Mouse (Mus musculus): ENCODE results near the gene Trpm5. TPM values are rescaled to one million over a fixed set of nuclear protein-coding genes. Genes with fewer than 3 reads are reported as not detected.

Trpm5 gene
- polyA plus RNA-seq, 1 experiment from 2014 or later, result 1.8 TPM

- Histone ChIP-seq H3K27me3 (replicated peaks) (no peaks in the 10 kb centered on the region), H3K9me3 (peaks cover 3% of the 10 kb centered on the region; the same call in 1 of the 2 replicates), H3K36me3 (no peaks in the 10 kb centered on the region), H3K27ac (no peak overlapping the region), H3K9ac (no peak overlapping the region), H3K4me2 (replicated peaks) (no peak overlapping the region), H3K4me1 (peaks cover 11% of the 10 kb centered on the region; the same call in 1 of the 2 replicates), H3K4me3 (no peak overlapping the region)
- 83% methylated on average over 5 of the region's 5 CpGs for WGBS
- no peak for ATAC-seq (ENCODE audit: low FRiP score, low read depth)
These were observed 22.1 kb upstream of the Trpm5 start for GRCm38 (mm10) chr7:143116521-143116920.

DNA sequence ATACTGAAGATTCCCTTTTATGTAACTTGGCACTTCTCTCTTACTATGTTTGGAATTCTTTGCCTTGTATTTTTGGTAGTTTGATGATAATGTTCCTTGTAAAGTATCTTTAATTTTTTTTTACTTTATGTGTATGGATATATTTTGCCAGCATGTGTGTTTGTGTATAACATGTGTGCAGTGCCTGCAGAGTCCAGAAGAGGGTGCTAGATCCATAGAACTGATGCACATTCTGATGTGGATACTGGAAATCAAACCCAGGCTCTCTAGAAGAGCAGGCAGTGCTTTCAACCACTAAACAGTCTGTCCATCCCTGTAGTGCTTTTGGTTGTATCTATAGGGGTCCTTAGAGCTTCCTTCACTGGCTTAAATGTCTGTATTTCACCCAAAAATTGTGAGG is 20.3 kb upstream of the Trpm5 start:
- Histone ChIP-seq H3K9me3 (peaks cover 3% of the 10 kb centered on the region; the same call in 1 of the 2 replicates), H3K4me2 (replicated peaks) (no peak overlapping the region), H3K9ac (no peak overlapping the region), H3K27ac (no peak overlapping the region), H3K4me3 (no peak overlapping the region), H3K4me1 (peaks cover 4% of the 10 kb centered on the region; the same call in 1 of the 2 replicates), H3K27me3 (replicated peaks) (no peaks in the 10 kb centered on the region), H3K36me3 (no peaks in the 10 kb centered on the region)
- ATAC-seq (ENCODE audit: low FRiP score, low read depth), result no peak

DNA sequence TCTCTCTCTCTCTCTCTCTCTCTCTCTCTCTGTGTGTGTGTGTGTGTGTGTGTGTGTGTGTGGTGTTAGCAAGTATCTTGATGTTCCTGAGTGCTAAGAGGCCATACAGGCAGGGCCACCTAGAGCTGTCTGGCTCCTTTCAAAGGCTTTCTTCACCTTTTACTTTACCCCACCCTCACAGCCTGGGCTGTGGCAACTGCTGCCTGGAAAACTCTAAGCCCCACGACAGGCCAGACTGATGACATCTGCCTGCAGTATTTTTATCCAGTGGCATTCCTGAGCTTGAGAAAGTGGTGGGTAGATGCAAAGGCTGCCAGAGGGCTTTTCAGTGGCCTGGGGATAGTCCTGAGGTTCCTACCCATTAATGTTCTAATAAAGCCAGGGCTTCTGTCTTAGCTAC is 18.0 kb upstream of the Trpm5 start:
- Histone ChIP-seq H3K4me2 (replicated peaks) (no peak overlapping the region), H3K9me3 (peaks cover 3% of the 10 kb centered on the region; the same call in 1 of the 2 replicates), H3K4me3 (no peak overlapping the region), H3K4me1 (peaks cover under 1% of the 10 kb centered on the region), H3K36me3 (no peaks in the 10 kb centered on the region), H3K27ac (no peak overlapping the region), H3K27me3 (replicated peaks) (peaks cover 16% of the 10 kb centered on the region), H3K9ac (no peak overlapping the region)
- 52% methylated on average over 1 of the region's 1 CpGs for WGBS
- no peak for ATAC-seq (ENCODE audit: low FRiP score, low read depth)

- Histone ChIP-seq H3K27me3 (replicated peaks) (peaks cover 22% of the 10 kb centered on the region), H3K4me3 (no peak overlapping the region), H3K27ac (no peak overlapping the region), H3K4me2 (replicated peaks) (no peak overlapping the region), H3K36me3 (no peaks in the 10 kb centered on the region), H3K9me3 (peaks cover 3% of the 10 kb centered on the region; the same call in 1 of the 2 replicates), H3K4me1 (peaks cover 8% of the 10 kb centered on the region), H3K9ac (no peak overlapping the region)
- ATAC-seq (ENCODE audit: low FRiP score, low read depth), result no peak
- 80% methylated on average over 4 of the region's 4 CpGs for WGBS
These were observed 17.3 kb upstream of the Trpm5 start for GRCm38 (mm10) chr7:143111719-143112118.

- no peaks in the 10 kb centered on the region for H3K36me3 ChIP-seq
- peaks cover 8% of the 10 kb centered on the region for H3K4me1 ChIP-seq
- WGBS, result 65% methylated on average over 1 of the region's 1 CpGs
- no peak overlapping the region for H3K27ac ChIP-seq
- no peak overlapping the region for H3K4me2 ChIP-seq (replicated peaks)
- H3K9me3 ChIP-seq, result peaks cover 3% of the 10 kb centered on the region; the same call in 1 of the 2 replicates
- no peak overlapping the region for H3K4me3 ChIP-seq
- peaks cover 32% of the 10 kb centered on the region for H3K27me3 ChIP-seq (replicated peaks)
- H3K9ac ChIP-seq, result no peak overlapping the region
- no peak for ATAC-seq (ENCODE audit: low FRiP score, low read depth)
These were observed 16.4 kb upstream of the Trpm5 start for GRCm38 (mm10) chr7:143110803-143111202.

DNA sequence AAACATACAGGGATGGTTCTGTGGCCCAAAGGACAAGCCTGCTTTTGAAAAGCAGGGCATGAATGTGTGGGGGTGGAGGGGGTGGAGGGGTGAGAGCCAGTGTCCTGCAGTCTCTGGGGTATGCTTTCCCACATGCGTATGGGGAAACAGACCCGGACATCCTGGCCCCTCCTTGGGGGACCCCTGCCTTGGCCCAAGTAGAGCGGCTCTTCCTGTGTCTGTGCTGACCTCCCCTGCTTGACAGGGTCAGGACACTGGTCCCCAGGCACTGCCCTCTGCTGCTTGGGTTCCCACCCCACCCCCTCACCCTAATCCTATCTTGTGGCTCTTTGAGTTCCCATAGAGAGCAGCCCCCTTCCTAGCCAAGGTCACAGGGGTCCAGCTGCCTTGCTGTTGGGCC is 15.3 kb upstream of the Trpm5 start:
- peaks cover 41% of the 10 kb centered on the region for H3K27me3 ChIP-seq (replicated peaks)
- WGBS, result 76% methylated on average over 3 of the region's 3 CpGs
- no peak overlapping the region for H3K27ac ChIP-seq
- H3K4me1 ChIP-seq, result peaks cover 8% of the 10 kb centered on the region
- H3K4me3 ChIP-seq, result no peak overlapping the region
- no peak overlapping the region for H3K9ac ChIP-seq
- no peak for ATAC-seq (ENCODE audit: low FRiP score, low read depth)
- H3K9me3 ChIP-seq, result peaks cover 3% of the 10 kb centered on the region; the same call in 1 of the 2 replicates
- H3K4me2 ChIP-seq (replicated peaks), result no peak overlapping the region
- no peaks in the 10 kb centered on the region for H3K36me3 ChIP-seq

GRCm38 (mm10) chr7:143108996-143109660 is 14.7 kb upstream of the Trpm5 start:
- ATAC-seq (ENCODE audit: low FRiP score, low read depth), result no peak
- Histone ChIP-seq H3K9ac (no peak overlapping the region), H3K36me3 (no peaks in the 10 kb centered on the region), H3K9me3 (peaks cover 1% of the 10 kb centered on the region; the same call in 1 of the 2 replicates), H3K27ac (no peak overlapping the region), H3K4me1 (peaks cover 8% of the 10 kb centered on the region), H3K27me3 (replicated peaks) (peaks cover 43% of the 10 kb centered on the region), H3K4me3 (no peak overlapping the region), H3K4me2 (replicated peaks) (no peak overlapping the region)
- 30% methylated on average over 3 of the region's 3 CpGs for WGBS

GRCm38 (mm10) chr7:143108200-143108599 is 13.8 kb upstream of the Trpm5 start:
- Histone ChIP-seq H3K27me3 (replicated peaks) (peaks cover 43% of the 10 kb centered on the region), H3K27ac (no peak overlapping the region), H3K36me3 (no peaks in the 10 kb centered on the region), H3K4me2 (replicated peaks) (no peak overlapping the region), H3K4me1 (peaks cover 8% of the 10 kb centered on the region), H3K9ac (no peak overlapping the region), H3K4me3 (no peak overlapping the region), H3K9me3 (no peaks in the 10 kb centered on the region)
- no peak for ATAC-seq (ENCODE audit: low FRiP score, low read depth)
- 44% methylated on average over 5 of the region's 5 CpGs for WGBS

- peaks cover 8% of the 10 kb centered on the region for H3K4me1 ChIP-seq
- no peaks in the 10 kb centered on the region for H3K36me3 ChIP-seq
- no peak overlapping the region for H3K27ac ChIP-seq
- no peak for ATAC-seq (ENCODE audit: low FRiP score, low read depth)
- H3K9me3 ChIP-seq, result no peaks in the 10 kb centered on the region
- H3K27me3 ChIP-seq (replicated peaks), result peaks cover 43% of the 10 kb centered on the region
- no peak overlapping the region for H3K9ac ChIP-seq
- WGBS, result 8% methylated on average over 53 of the region's 57 CpGs
- H3K4me2 ChIP-seq (replicated peaks), result peak overlapping the region; percentile 58
- H3K4me3 ChIP-seq, result peak overlapping the region; percentile 21
These were observed 12.4 kb upstream of the Trpm5 start for GRCm38 (mm10) chr7:143106672-143107465.

GRCm38 (mm10) chr7:143106062-143106461 is 11.6 kb upstream of the Trpm5 start, which contains the start of gene Kcnq1:
Gene Kcnq1, plus strand, starts transcription at chr7:143106362.
- ATAC-seq (ENCODE audit: low FRiP score, low read depth), result no peak
- peak within 1 kb of the TSS; percentile 58 for H3K4me2 ChIP-seq (replicated peaks)
- no peak within 1 kb of the TSS for H3K9ac ChIP-seq
- H3K36me3 ChIP-seq, result no peaks in the 10 kb centered on the region
- peaks cover 43% of the 10 kb centered on the region for H3K27me3 ChIP-seq (replicated peaks)
- no peaks in the 10 kb centered on the region for H3K9me3 ChIP-seq
- peak within 1 kb of the TSS; percentile 21 for H3K4me3 ChIP-seq
- H3K27ac ChIP-seq, result no peak within 1 kb of the TSS
- H3K4me1 ChIP-seq, result peaks cover 8% of the 10 kb centered on the region
- 67% methylated on average over 4 of the region's 4 CpGs for WGBS

DNA sequence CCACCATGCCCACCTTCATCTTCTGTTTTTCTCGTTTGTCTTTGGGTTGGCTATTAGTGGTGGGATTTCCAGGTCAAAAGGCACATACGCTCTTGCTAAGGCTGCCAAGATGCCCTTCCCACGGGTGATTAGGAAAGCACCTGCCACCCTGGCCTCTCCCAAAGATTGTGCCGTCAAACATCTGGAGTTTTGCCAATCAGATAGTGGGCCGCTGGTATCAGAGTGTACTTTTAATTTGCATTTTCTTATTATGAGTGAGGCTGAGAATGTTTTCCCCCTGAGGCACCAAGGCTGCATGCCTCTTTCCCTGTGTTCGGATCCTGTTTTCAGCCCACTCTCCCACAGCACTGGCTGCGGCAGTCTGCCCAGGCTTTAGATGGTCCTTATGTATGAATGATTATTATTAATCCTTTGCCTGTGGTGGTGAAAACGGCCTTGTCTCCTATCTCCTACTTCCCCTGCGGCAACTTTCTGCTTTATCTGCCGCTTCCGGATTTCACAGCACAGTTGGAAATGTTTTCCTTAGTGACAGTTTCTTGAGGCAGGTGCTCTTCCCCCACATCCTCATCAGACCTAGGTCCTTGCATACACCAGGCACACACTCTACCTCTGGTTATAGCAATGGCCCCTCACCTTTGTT is 10.9 kb upstream of the Trpm5 start:
- no peak for ATAC-seq (ENCODE audit: low FRiP score, low read depth)
- Histone ChIP-seq H3K4me3 (no peak overlapping the region), H3K27me3 (replicated peaks) (peaks cover 43% of the 10 kb centered on the region)

DNA sequence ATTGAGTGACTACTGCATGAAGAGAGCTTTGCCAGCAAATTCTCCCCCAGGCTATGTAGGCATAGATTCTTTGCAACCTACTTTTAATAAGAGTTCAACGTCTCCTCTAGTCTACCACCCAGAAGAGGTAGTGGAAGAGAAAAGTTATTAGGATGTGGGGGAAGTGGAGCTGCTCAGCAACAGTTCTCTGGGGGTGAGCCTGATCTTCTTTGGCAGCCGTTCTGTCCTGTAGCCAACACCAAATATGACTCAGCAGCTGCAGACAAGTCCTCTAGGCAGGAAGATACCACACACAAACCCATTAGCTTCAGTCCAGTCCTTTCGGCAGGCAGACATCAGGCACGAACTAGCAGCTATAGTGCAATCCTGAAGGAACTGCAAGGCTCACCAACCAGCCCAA is 6.3 kb upstream of the Trpm5 start:
- Histone ChIP-seq H3K27ac (no peak overlapping the region), H3K4me2 (replicated peaks) (no peak overlapping the region), H3K27me3 (replicated peaks) (peaks cover 11% of the 10 kb centered on the region), H3K9ac (no peak overlapping the region), H3K4me1 (no peaks in the 10 kb centered on the region), H3K36me3 (no peaks in the 10 kb centered on the region), H3K4me3 (no peak overlapping the region), H3K9me3 (no peaks in the 10 kb centered on the region)
- WGBS, result 81% methylated on average over 4 of the region's 4 CpGs
- no peak for ATAC-seq (ENCODE audit: low FRiP score, low read depth)

More for the DNA sequence above, 10.9 kb upstream of the Trpm5 start:
- no peak overlapping the region for H3K4me2 ChIP-seq (replicated peaks)
- H3K9me3 ChIP-seq, result no peaks in the 10 kb centered on the region
- H3K27ac ChIP-seq, result no peak overlapping the region
- H3K36me3 ChIP-seq, result no peaks in the 10 kb centered on the region
- H3K9ac ChIP-seq, result no peak overlapping the region
- WGBS, result 75% methylated on average over 11 of the region's 11 CpGs
- H3K4me1 ChIP-seq, result peaks cover 8% of the 10 kb centered on the region

Measured in neural tube, embryonic 12.5 days (tissue).